Mouse (Mus musculus) gastrocnemius, adult 2 months (tissue): Measurements from ENCODE around the gene Aldh3b2. TPM values are rescaled to one million over a fixed set of nuclear protein-coding genes. Genes with fewer than 3 reads are reported as not detected.
A peak's percentile ranks its signal among the peaks of the same experiment; 100 is the strongest.
"Not testable (repeated sequence)": the region's sequence is repeated elsewhere in the genome, so short reads cannot be mapped to it uniquely, and the experiment has no call there.

Experiments used
- DNase-seq: peaks from one replicate; pipeline ENCODE4 v3.0.0; 2022
- H3K27ac ChIP-seq: fragments of 200-600 bp; 2 replicates; pipeline ENCODE4 v1.8.1; 2022; ENCODE audit warnings: mild to moderate bottlenecking
- H3K4me3 ChIP-seq: fragments of 200-600 bp; 2 replicates; pipeline ENCODE4 v1.8.1; 2022; ENCODE audit warnings: mild to moderate bottlenecking, moderate library complexity
- CTCF ChIP-seq: fragments of 200-600 bp; IDR thresholded peaks from 2 replicates; pipeline ENCODE4 v1.8.1; 2022; ENCODE audit warnings: antibody characterized with exemption, mild to moderate bottlenecking, moderate library complexity
- intact Hi-C: fragments of 180-260 bp; cut with DNase I; formaldehyde crosslinking; loops from one replicate; pipeline ENCODE4 v1.15.1; 2025
- total RNA-seq, 2 experiments: library from RNA; stranded (reverse); gene quantifications; 2 replicates each; pipeline ENCODE4 v1.2.3; 2021

Aldh3b2 gene
- total RNA-seq, 2 experiments from 2014 or later, result 0.11 to 0.15 TPM

DNA sequence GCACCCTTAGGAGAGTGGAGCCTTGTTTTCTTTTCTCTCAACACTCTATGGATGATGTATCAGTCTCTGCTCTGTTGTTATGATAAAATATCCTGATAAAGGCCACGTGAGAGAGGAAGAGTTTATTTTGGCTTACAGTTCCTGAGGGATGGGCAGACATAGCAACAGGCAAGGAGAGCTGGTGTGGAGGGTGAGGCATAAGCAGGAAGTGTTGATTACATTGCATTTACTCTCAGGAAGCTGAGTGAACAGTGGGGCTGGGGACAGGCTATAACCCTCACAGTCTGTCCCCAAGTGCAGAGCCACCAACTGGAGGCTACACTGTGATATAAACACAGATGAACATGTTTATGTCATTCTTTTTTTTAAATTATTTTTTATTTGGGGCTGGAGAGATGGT, 20.0 kb upstream of the Aldh3b2 start:
- H3K27ac ChIP-seq, result no peak overlapping the region
- no peak overlapping the region for H3K4me3 ChIP-seq
- peak; percentile 2 for DNase-seq
- TF ChIP-seq CTCF, result no peak
- intact Hi-C loops, result no loop called here

DNA sequence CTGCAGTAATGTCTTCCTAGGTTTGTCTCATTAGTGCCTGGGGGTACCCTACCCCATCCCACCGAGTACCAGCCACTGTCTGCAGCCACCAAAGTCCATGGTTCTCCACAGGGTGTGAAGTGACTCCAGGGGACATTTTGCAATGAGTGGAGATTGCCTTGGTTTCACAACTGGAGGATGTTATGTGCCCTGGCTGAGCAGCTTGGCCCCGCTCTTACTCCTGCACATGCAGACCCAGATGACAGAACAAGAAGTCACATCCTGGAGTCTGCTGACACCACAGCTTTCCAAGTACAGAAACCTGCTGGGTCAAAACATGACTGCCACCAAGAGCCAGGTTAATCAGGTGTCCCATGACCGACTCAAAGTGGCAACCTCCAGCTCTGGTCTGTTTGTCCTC, 17.1 kb upstream of the Aldh3b2 start:
- TF ChIP-seq CTCF, result no peak
- DNase-seq, result no peak
- intact Hi-C loops, result no loop called here
- no peak overlapping the region for H3K4me3 ChIP-seq
- no peak overlapping the region for H3K27ac ChIP-seq

DNA sequence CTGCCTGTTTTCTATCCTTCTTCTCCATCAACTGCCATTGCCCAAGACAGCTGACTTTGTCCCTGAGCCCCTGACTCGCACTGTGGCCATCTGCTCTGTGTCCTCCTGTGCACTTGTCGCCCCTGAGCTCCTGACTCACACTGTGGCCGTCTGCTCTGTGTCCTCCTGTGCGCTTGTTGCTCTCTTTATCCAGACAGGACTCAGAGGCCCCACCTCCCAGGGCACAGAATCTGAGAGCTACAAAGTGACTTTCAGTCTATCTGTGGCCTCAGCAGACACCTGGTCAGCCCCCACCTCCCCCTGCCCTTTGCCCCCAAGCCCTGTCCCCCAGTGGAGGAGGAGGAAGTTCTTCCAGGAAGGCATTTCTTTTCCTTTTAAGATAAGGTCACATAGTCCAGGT, 16.3 kb upstream of the Aldh3b2 start:
- no peak for DNase-seq
- TF ChIP-seq CTCF, result no peak
- no peak overlapping the region for H3K27ac ChIP-seq
- intact Hi-C loops, result no loop called here
- no peak overlapping the region for H3K4me3 ChIP-seq

DNA sequence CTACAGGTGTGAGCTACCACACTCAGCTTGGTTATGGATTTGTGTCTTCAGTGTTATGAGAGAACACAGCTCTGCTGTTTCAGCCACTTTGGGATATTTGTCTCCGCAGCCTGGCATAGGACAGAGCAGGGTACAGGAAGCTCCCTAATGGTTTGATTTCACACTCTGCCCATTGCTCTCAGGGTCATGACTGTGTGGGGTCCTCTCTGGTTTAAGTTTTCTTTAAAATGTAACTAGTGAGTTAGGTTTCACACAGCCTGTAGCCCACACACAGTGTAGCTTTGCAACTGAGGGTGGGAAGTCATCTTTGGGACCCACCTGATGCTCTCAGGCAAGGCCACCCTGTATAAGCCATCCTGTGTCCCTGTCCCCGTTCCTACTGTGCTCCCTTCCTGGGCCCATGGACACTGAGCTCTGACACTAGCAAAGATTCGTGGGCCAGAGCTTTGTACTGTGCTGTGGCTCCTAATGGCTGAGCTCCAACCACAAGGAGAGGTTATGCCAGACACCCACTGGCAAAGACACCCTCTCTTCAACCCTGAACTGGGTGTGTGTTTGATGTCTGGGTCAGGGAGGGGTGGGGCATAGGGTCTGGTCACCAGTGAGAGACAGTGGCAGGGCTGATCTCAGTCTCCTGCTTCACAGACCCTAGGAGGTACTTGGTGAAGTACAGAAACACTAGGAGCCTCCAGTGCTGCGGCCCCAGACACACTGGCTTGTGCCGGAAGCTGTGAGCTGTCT, 14.7 kb upstream of the Aldh3b2 start:
- intact Hi-C loops, H3K4me3 ChIP-seq, H3K27ac ChIP-seq, DNase-seq: not testable (repeated sequence)

DNA sequence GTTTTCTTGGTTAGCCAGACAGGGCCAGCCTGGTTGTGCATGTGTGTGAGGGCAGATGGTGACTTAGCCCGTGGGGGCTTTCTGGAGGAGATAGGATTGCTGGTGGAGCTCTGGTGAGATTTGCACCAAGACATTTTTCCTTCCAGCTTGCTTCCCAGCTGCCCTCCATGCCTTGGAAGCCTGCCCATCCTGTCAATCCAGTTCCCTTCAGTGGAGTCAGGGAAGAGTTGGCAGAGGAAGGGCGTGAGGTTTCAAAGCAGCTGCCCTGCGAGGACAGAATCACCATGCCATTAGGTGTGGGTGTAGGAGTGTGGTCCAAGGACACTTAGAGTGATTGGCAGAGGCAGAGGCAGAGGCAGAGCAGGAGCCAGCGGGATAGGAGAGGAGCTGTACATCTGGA, 13.7 kb upstream of the Aldh3b2 start, which contains the start of gene Aldh3b3:
Gene Aldh3b3 (plus strand): TSS at position 176 of the 400 bp plus-strand sequence.
- H3K27ac ChIP-seq, result no peak within 1 kb of the TSS
- intact Hi-C loops, result no loop called here
- no peak for DNase-seq
- no peak for TF ChIP-seq CTCF
- no peak within 1 kb of the TSS for H3K4me3 ChIP-seq

DNA sequence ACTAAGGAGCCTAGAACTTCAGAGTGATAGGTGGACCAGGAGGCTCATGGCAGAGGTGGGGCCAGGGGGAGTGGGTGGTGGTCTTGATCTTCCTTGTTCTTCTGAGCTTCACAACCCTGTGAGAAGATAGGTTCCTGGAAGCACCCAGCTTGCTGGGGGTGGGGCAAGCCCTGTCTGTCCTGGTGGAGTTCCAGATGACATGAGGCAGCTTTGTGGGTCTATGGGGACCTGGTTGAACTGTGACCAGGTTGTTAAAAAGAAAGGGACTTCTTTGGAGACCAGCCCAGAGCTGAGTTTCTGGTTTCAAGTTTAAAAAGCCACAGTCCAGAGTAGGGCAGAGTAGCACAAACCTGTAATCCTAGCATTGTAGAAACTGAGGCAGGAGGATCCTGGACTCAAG, 13.1 kb upstream of the Aldh3b2 start:
- intact Hi-C loops, result no loop called here
- TF ChIP-seq CTCF, result no peak
- H3K27ac ChIP-seq, result no peak overlapping the region
- no peak for DNase-seq
- no peak overlapping the region for H3K4me3 ChIP-seq

DNA sequence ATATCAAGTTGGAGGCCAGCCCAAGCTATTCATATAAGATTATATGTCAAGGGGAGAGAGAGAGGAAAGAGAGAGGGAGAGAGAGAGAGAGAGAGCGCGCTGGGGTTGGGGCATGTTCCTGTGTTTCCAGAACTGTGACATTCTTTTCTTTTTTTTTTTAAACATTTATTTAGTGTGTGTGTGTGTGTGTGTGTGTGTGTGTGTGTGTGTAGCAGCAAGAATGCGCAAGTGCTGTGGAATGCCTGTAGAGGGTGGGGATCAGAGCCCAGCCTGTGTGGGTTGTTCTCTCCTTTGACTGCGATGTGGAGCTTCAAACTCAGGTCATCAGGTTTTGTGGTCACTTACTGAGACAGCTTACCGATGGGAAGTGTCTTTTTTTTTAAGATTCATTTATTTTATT, 11.9 kb upstream of the Aldh3b2 start:
- no peak for TF ChIP-seq CTCF
- intact Hi-C loops, result no loop called here
- DNase-seq, result no peak
- no peak overlapping the region for H3K27ac ChIP-seq
- no peak overlapping the region for H3K4me3 ChIP-seq

DNA sequence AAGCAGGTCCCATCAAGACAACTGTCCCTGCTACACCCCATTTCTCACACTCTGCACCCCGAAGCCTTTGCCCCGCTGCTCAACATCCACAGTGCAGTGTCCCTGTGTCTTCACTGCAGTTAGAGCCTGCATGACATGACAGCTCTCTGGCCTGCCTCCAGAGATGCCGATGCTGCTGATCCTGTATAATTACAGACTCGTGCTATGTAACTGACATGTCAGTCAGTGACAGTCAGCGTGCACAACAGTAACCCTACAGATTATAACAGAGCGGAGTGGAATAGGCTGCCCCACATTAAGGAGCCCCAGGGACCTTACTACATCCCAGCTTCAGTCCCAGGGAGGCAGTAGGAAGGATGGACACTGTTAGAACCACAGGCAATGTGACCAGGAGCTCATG, 10.3 kb upstream of the Aldh3b2 start:
- H3K4me3 ChIP-seq, H3K27ac ChIP-seq, DNase-seq, intact Hi-C loops: not testable (repeated sequence)

DNA sequence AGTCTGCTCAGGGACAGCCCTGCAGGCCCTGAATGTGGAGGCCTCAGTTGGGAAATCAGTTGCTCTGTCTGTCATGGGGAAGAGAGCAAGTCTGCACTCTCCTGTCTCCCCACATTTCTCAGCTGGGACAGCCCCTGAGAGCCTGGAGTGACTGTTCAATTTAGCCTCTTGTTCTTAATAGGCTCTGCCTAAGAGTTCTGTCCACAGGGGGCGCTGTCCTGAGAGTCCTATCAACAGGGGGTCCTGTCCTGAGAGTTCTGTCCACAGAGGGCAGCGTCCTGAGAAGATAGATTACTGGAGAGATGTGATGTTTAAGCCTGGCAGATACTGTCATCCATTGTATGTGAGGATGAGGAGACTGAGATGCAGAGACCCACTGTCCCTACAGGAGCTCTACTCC, 9.7 kb upstream of the Aldh3b2 start:
- Histone ChIP-seq H3K27ac (no peak overlapping the region), H3K4me3 (no peak overlapping the region)
- no peak for DNase-seq
- TF ChIP-seq CTCF, result peak; percentile 32
- intact Hi-C loops, result no loop called here

DNA sequence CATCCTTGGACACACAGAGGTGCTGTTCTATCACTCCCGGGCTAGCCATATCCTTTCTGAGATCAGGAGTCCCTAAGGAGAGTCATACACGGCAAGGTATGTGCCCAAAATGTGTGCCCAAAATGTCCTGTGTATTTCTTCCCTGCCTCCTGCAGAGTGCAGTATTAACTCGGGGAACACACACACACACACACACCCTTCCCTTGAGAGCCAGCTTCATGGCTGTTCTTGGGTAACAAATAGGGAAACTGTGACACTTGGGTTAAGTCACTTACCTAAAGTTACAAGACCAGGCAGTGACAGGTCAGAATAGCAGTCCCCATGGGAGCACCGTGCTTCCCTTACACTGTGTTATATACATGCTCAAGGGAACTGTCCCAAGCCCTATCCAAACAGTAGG, 8.1 kb upstream of the Aldh3b2 start:
- no peak for DNase-seq
- TF ChIP-seq CTCF, result no peak
- intact Hi-C loops, result no loop called here
- Histone ChIP-seq H3K4me3 (no peak overlapping the region), H3K27ac (no peak overlapping the region)

DNA sequence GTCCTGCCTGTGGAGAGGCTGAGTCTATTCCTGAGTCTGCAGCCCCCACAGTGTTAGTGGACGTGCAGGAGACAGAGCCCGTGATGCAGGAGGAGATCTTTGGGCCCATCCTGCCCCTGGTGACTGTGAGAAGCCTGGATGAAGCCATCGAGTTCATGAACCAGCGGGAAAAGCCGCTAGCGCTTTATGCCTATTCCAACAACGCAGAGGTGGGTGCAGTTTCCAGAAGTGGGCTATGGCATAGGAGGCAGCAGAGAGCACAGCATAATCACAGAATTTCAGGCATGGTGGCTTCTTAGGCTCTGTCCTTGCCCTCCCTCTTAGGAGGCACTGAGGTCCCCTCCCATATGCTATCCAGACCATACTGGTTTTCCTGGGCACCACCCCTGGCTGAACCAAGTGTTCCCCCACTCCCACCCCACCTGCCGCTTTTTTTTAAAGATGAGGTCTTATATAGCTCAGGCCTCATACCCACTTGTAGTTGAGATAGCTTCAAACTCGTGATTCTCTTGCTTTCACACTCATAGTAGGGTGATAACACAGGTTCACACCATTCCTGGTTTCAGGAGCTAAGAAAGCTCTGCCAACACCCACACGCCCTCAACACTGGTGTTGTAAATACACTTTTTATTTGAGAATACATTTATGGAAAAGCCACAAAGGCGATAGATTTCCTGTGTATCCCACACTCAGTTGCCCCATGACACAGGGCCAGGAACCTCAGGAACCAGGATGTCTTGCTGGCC, 5.6 kb upstream of the Aldh3b2 start:
- no peak for TF ChIP-seq CTCF
- DNase-seq, result no peak
- no peak overlapping the region for H3K4me3 ChIP-seq
- intact Hi-C loops, result no loop called here
- H3K27ac ChIP-seq, result no peak overlapping the region

DNA sequence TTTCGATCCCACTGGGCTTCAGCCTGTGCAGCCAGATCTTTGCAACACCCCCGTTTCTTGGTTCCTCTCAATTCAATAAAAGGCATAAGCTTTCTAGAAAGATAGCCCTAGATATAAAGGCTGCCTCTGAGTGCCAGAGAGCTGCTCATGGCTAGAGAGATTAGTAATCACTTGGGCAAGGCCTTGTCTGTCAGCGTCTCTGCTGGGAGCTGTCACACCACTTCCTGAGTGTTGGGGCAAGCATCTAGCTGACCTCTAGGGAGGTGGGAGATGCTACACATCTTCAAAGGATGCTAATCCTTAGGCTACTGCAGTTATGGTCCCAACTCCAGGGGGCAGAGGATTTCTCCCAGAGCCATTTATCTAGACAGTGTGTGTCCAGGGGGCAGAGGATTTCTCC, 4.9 kb upstream of the Aldh3b2 start:
- DNase-seq, result no peak
- Histone ChIP-seq H3K27ac (no peak overlapping the region), H3K4me3 (no peak overlapping the region)
- TF ChIP-seq CTCF, result no peak
- intact Hi-C loops, result no loop called here

DNA sequence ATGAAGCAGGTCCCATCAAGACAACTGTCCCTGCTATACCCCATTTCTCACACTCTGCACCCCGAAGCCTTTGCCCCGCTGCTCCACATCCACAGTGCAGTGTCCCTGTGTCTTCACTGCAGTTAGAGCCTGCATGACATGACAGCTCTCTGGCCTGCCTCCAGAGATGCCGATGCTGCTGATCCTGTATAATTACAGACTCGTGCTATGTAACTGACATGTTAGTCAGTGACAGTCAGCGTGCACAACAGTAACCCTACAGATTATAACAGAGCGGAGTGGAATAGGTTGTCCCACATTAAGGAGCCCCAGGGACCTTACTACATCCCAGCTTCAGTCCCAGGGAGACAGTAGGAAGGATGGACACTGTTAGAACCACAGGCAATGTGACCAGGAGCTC, 2.5 kb downstream of the Aldh3b2 start:
- intact Hi-C loops, H3K4me3 ChIP-seq, DNase-seq, H3K27ac ChIP-seq: not testable (repeated sequence)

DNA sequence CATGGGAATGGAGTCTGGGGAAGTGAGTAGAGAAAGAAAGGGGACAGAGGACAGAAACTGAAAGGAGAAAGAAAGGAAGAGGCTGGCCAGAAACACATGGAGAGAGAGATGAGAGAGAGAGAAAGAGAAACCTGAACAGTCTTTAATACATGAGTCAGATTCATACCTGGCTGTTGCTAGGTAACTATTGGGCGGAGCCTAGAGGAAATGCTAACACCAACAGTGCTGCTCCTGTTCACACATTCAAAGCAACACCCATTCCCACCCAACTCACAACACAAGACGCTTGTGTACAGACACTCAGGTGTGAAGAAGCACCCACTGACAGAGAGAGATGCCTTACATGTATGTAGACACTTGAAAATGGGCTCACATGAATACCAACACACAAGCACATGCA, 3.7 kb downstream of the Aldh3b2 start:
- Histone ChIP-seq H3K4me3 (no peak overlapping the region), H3K27ac (no peak overlapping the region)
- intact Hi-C loops, result no loop called here
- no peak for TF ChIP-seq CTCF
- no peak for DNase-seq
